Comparison of ENCODE assay signal across 17 mouse cellular contexts in genomic region chr3:106170522-106171053, GRCm38 (mm10). TPM values are rescaled to one million over a fixed set of nuclear protein-coding genes. Genes with fewer than 3 reads are reported as not detected.
A peak's percentile ranks its signal among the peaks of the same experiment; 100 is the strongest.
DNase-seq lines count a peak whose midpoint lies in the region; ATAC-seq lines count a peak whose summit lies in the region.
"Had no signal": no experiment of that assay in that cellular context is flagged by ENCODE, and none has a peak within 500 bp of the region (broad histone marks: within the 10 kb centered on the region; RNA-seq: fewer than 3 reads in every experiment).

No protein-coding gene starts in this region.

- H3K27ac ChIP-seq in heart, embryonic 10.5 days, result no peak overlapping the region
- H3K27ac ChIP-seq in midbrain, embryonic 11.5 days (ENCODE audit: low read depth, low read length), result no peak overlapping the region
- no peak overlapping the region for H3K27ac ChIP-seq in midbrain, embryonic 14.5 days (replicated peaks; ENCODE audit: low read depth, low read length)
- H3K27ac ChIP-seq in forebrain, embryonic 13.5 days, result no peak overlapping the region
- H3K27ac ChIP-seq: intestine, embryonic 15.5 days; liver, embryonic 15.5 days had no signal

- no peak overlapping the region for H3K4me3 ChIP-seq in heart, embryonic 10.5 days
- no peak overlapping the region for H3K4me3 ChIP-seq in midbrain, embryonic 11.5 days (ENCODE audit: low read depth, low read length)
- no peak overlapping the region for H3K4me3 ChIP-seq in midbrain, embryonic 14.5 days (replicated peaks; ENCODE audit: low read depth, low read length)
- H3K4me3 ChIP-seq in forebrain, embryonic 13.5 days, result no peak overlapping the region
- H3K4me3 ChIP-seq: intestine, embryonic 15.5 days; liver, embryonic 15.5 days had no signal

- ATAC-seq in midbrain, embryonic 11.5 days (ENCODE audit: low FRiP score), result peak; percentile 35; the same call in 1 of the 2 replicates
- ATAC-seq in midbrain, embryonic 14.5 days (ENCODE audit: low FRiP score, low TSS enrichment), result no peak
- peak; percentile 65; the same call in 1 of the 2 replicates for ATAC-seq in forebrain, embryonic 13.5 days
- ATAC-seq: CD4-positive, CD25-positive, alpha-beta regulatory T cell, adult 4 months; intestine, embryonic 15.5 days had no signal

- peak; percentile 91 for DNase-seq in heart, adult 11 months
- no peak for DNase-seq in heart, embryonic 10.5 days (ENCODE audit: low spot score)
- peak; percentile 64 for DNase-seq in midbrain, embryonic 11.5 days (ENCODE audit: low spot score, missing footprints)
- no peak for DNase-seq in midbrain, embryonic 14.5 days
- DNase-seq in lung, postnatal 4 days, result peak; percentile 28 to 48
- DNase-seq in left cerebral cortex, postnatal 14 days (ENCODE audit: low spot score in 2 of 2), result no peak
- no peak for DNase-seq in cerebellum, postnatal 25 days
- DNase-seq: adrenal gland, postnatal 14 days; cerebellum, adult 8-10 months; kidney, postnatal 4 days; right cerebral cortex, postnatal 4 days had no signal

- intact Hi-C loops in left cerebral cortex, postnatal 14 days (cut with DNase I), result no loop called here

- H3K9ac ChIP-seq in midbrain, embryonic 11.5 days (ENCODE audit: low read length), result no peak overlapping the region
- no peak overlapping the region for H3K9ac ChIP-seq in midbrain, embryonic 14.5 days (replicated peaks; ENCODE audit: low read length)
- no peak overlapping the region for H3K9ac ChIP-seq in forebrain, embryonic 13.5 days
- H3K9ac ChIP-seq: intestine, embryonic 15.5 days; liver, embryonic 15.5 days had no signal

- no peaks in the 10 kb centered on the region for H3K4me1 ChIP-seq in heart, embryonic 10.5 days
- H3K4me1 ChIP-seq in midbrain, embryonic 11.5 days (ENCODE audit: control insufficient read depth, insufficient read depth, low read length), result no peaks in the 10 kb centered on the region
- H3K4me1 ChIP-seq in midbrain, embryonic 14.5 days (ENCODE audit: control insufficient read depth, insufficient read depth, low read length), result no peaks in the 10 kb centered on the region
- 0 out of 2 replicates have a peak, but pooled peaks cover 5% of the 10 kb centered on the region for H3K4me1 ChIP-seq in forebrain, embryonic 13.5 days
- H3K4me1 ChIP-seq: intestine, embryonic 15.5 days; liver, embryonic 15.5 days had no signal

- no peaks in the 10 kb centered on the region for H3K27me3 ChIP-seq in heart, embryonic 10.5 days (ENCODE audit: insufficient read depth, poor library complexity, severe bottlenecking)
- no peaks in the 10 kb centered on the region for H3K27me3 ChIP-seq in midbrain, embryonic 11.5 days (ENCODE audit: control insufficient read depth, insufficient read depth, low read length)
- H3K27me3 ChIP-seq in midbrain, embryonic 14.5 days (ENCODE audit: control insufficient read depth, insufficient read depth, low read length), result no peaks in the 10 kb centered on the region
- H3K27me3 ChIP-seq in forebrain, embryonic 13.5 days, result no peaks in the 10 kb centered on the region
- H3K27me3 ChIP-seq: intestine, embryonic 15.5 days; liver, embryonic 15.5 days had no signal

- H3K4me2 ChIP-seq in midbrain, embryonic 11.5 days, result no peak overlapping the region
- no peak overlapping the region for H3K4me2 ChIP-seq in midbrain, embryonic 14.5 days (ENCODE audit: low read length)
- H3K4me2 ChIP-seq in forebrain, embryonic 13.5 days, result no peak overlapping the region
- H3K4me2 ChIP-seq: intestine, embryonic 15.5 days; liver, embryonic 15.5 days had no signal

- no peaks in the 10 kb centered on the region for H3K36me3 ChIP-seq in heart, embryonic 10.5 days
- no peaks in the 10 kb centered on the region for H3K36me3 ChIP-seq in midbrain, embryonic 11.5 days (ENCODE audit: control insufficient read depth, insufficient read depth, low read length)
- no peaks in the 10 kb centered on the region for H3K36me3 ChIP-seq in midbrain, embryonic 14.5 days (ENCODE audit: control insufficient read depth, insufficient read depth, low read length)
- H3K36me3 ChIP-seq in forebrain, embryonic 13.5 days (ENCODE audit: poor library complexity, severe bottlenecking), result no peaks in the 10 kb centered on the region
- H3K36me3 ChIP-seq: intestine, embryonic 15.5 days; liver, embryonic 15.5 days had no signal

- no peaks in the 10 kb centered on the region for H3K9me3 ChIP-seq in heart, embryonic 10.5 days
- no peaks in the 10 kb centered on the region for H3K9me3 ChIP-seq in midbrain, embryonic 11.5 days (ENCODE audit: control insufficient read depth, low read length)
- H3K9me3 ChIP-seq in midbrain, embryonic 14.5 days (ENCODE audit: control insufficient read depth, low read length), result no peaks in the 10 kb centered on the region
- no peaks in the 10 kb centered on the region for H3K9me3 ChIP-seq in forebrain, embryonic 13.5 days (replicated peaks)
- H3K9me3 ChIP-seq: intestine, embryonic 15.5 days had no signal

- 38% methylated on average over 1 of the region's 1 CpGs for WGBS in heart, embryonic 10.5 days
- WGBS in midbrain, embryonic 11.5 days, result 60% methylated on average over 1 of the region's 1 CpGs
- 72% methylated on average over 1 of the region's 1 CpGs for WGBS in midbrain, embryonic 14.5 days
- 73% methylated on average over 1 of the region's 1 CpGs for WGBS in forebrain, embryonic 13.5 days

RNA-seq across cellular contexts. Expression of gene Chil3, which starts 3.2 kb away (rescaled TPM):
- polyA plus RNA-seq in heart, embryonic 10.5 days (2016; fragmentation: Nextera tagmentation; extraction: Ambion mirVana), result not detected in 2 replicates
- not detected in 2 replicates for polyA plus RNA-seq in midbrain, embryonic 11.5 days (2014; fragmentation: Nextera tagmentation; extraction: Ambion mirVana)
- polyA plus RNA-seq in midbrain, embryonic 14.5 days (2014; fragmentation: Nextera tagmentation; extraction: Ambion mirVana), result not detected in 2 replicates
- polyA plus RNA-seq in forebrain, embryonic 13.5 days (2015; fragmentation: Nextera tagmentation; extraction: Ambion mirVana), result not detected in 2 replicates
- total RNA-seq in left cerebral cortex, postnatal 14 days (2021), result not detected
- total RNA-seq: gastrocnemius, adult 8-10 months had no signal
- polyA plus RNA-seq: CD4-positive, CD25-positive, alpha-beta regulatory T cell, adult 4 months had no signal

RNA-seq across cellular contexts. Expression of gene Chil4, which starts 48.7 kb away (rescaled TPM):
- not detected in 2 replicates for polyA plus RNA-seq in heart, embryonic 10.5 days (2016; fragmentation: Nextera tagmentation; extraction: Ambion mirVana)
- polyA plus RNA-seq in midbrain, embryonic 11.5 days (2014; fragmentation: Nextera tagmentation; extraction: Ambion mirVana), result not detected in 2 replicates
- not detected in 2 replicates for polyA plus RNA-seq in midbrain, embryonic 14.5 days (2014; fragmentation: Nextera tagmentation; extraction: Ambion mirVana)
- not detected in 2 replicates for polyA plus RNA-seq in forebrain, embryonic 13.5 days (2015; fragmentation: Nextera tagmentation; extraction: Ambion mirVana)
- total RNA-seq in left cerebral cortex, postnatal 14 days (2021), result not detected
- total RNA-seq: adrenal gland, postnatal 14 days; gastrocnemius, adult 8-10 months had no signal
- polyA plus RNA-seq: CD4-positive, CD25-positive, alpha-beta regulatory T cell, adult 4 months; heart, postnatal 0 days; intestine, embryonic 15.5 days; liver, embryonic 15.5 days had no signal

RNA-seq across cellular contexts. Expression of gene Chia1, which starts 57.6 kb away (rescaled TPM):
- polyA plus RNA-seq in heart, embryonic 10.5 days (2016; fragmentation: Nextera tagmentation; extraction: Ambion mirVana), result 0.14 and 0.18 TPM in 2 replicates
- not detected in 2 replicates for polyA plus RNA-seq in midbrain, embryonic 11.5 days (2014; fragmentation: Nextera tagmentation; extraction: Ambion mirVana)
- polyA plus RNA-seq in midbrain, embryonic 14.5 days (2014; fragmentation: Nextera tagmentation; extraction: Ambion mirVana), result 0.25 and 0.76 TPM in 2 replicates
- polyA plus RNA-seq in forebrain, embryonic 13.5 days (2015; fragmentation: Nextera tagmentation; extraction: Ambion mirVana), result 0.28 and 0.68 TPM in 2 replicates
- total RNA-seq in left cerebral cortex, postnatal 14 days (2021), result 1 to 10 TPM; 1.9 to 2.1 TPM
- total RNA-seq: adrenal gland, postnatal 14 days had no signal
- polyA plus RNA-seq: CD4-positive, CD25-positive, alpha-beta regulatory T cell, adult 4 months; intestine, embryonic 15.5 days; liver, embryonic 15.5 days had no signal

Comparison
In these comparisons a context has a peak if more than half of its experiments do, and no peak if none do; other contexts are left out.
1. DNase-seq: peak in heart, adult 11 months (single experiment), midbrain, embryonic 11.5 days (single experiment) and lung, postnatal 4 days (2 of 2); none in heart, embryonic 10.5 days (single experiment), midbrain, embryonic 14.5 days (single experiment), left cerebral cortex, postnatal 14 days (0 of 2) and cerebellum, postnatal 25 days (0 of 2).